Comparison of ENCODE assay signal across 8 mouse cellular contexts in the genomic region with DNA sequence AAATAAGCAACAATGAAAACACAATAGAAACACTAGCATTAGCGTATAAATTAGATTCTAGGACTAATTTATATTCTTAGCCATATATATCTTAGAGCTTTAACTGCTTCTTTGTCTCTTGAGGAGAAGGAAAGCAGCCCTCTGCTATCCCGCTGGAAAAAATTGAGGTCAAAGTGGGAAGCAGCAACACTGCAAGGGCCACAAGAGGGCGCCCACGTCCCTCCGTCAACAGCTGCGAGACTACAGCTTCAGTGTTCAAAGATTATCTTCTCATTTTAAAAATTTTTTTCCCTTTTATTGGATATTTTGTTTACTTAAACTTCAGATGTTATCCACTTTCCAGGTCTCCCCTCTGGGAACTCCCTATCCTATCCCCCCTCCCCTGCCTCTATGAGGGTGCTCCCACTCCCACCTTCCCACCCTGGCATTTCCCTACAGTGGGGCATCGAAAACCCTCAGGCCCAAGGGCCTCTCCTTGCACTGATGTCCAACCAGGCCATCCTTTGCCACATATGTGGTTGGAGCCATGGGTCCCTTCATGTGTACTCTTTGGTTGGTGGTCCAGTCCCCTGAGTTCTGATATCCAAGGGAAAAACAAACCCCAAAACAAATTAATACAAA. TPM values are rescaled to one million over a fixed set of nuclear protein-coding genes. Genes with fewer than 3 reads are reported as not detected.
A peak's percentile ranks its signal among the peaks of the same experiment; 100 is the strongest.
DNase-seq lines count a peak whose midpoint lies in the region; ATAC-seq and TF ChIP-seq lines count a peak whose summit lies in the region.

No protein-coding gene starts in this region.

- 14% methylated on average over 7 of the region's 7 CpGs for WGBS in intestine, postnatal 0 days
- WGBS in intestine, embryonic 16.5 days, result 14% methylated on average over 7 of the region's 7 CpGs
- whole genome bisulfite sequencing in forebrain, embryonic 12.5 days, result 14% methylated on average over 7 of the region's 7 CpGs
- WGBS in hindbrain, postnatal 0 days, result 13% methylated on average over 7 of the region's 7 CpGs
- WGBS in limb, embryonic 10.5 days, result 15% methylated on average over 7 of the region's 7 CpGs

- no peaks in the 10 kb centered on the region for H3K79me2 ChIP-seq in myocyte (ENCODE audit: control insufficient read depth, insufficient read depth)

- H3K9me3 ChIP-seq in intestine, postnatal 0 days (ENCODE audit: control insufficient read depth), result no peaks in the 10 kb centered on the region
- H3K9me3 ChIP-seq in intestine, embryonic 16.5 days (ENCODE audit: control insufficient read depth, low read length), result no peaks in the 10 kb centered on the region
- no peaks in the 10 kb centered on the region for H3K9me3 ChIP-seq in forebrain, embryonic 12.5 days
- no peaks in the 10 kb centered on the region for H3K9me3 ChIP-seq in hindbrain, postnatal 0 days (ENCODE audit: low read length)
- H3K9me3 ChIP-seq in limb, embryonic 10.5 days (replicated peaks), result no peaks in the 10 kb centered on the region

- H3K27ac ChIP-seq in intestine, postnatal 0 days (ENCODE audit: low read depth, low read length), result no peak overlapping the region
- H3K27ac ChIP-seq in intestine, embryonic 16.5 days (ENCODE audit: low read length), result no peak overlapping the region
- H3K27ac ChIP-seq in forebrain, embryonic 12.5 days, result no peak overlapping the region
- H3K27ac ChIP-seq in hindbrain, postnatal 0 days, result no peak overlapping the region
- no peak overlapping the region for H3K27ac ChIP-seq in limb, embryonic 10.5 days

- no peaks in the 10 kb centered on the region for H3K36me3 ChIP-seq in intestine, postnatal 0 days (ENCODE audit: control insufficient read depth, insufficient read depth)
- no peaks in the 10 kb centered on the region for H3K36me3 ChIP-seq in intestine, embryonic 16.5 days (ENCODE audit: control insufficient read depth, insufficient read depth, low read length)
- no peaks in the 10 kb centered on the region; the same call in 1 of the 2 replicates for H3K36me3 ChIP-seq in forebrain, embryonic 12.5 days (replicated peaks)
- no peaks in the 10 kb centered on the region; the same call in 1 of the 2 replicates for H3K36me3 ChIP-seq in hindbrain, postnatal 0 days (ENCODE audit: insufficient read depth, low read length)
- H3K36me3 ChIP-seq in limb, embryonic 10.5 days, result peaks cover 5% of the 10 kb centered on the region; the same call in 1 of the 2 replicates
- no peaks in the 10 kb centered on the region for H3K36me3 ChIP-seq in myocyte (ENCODE audit: control insufficient read depth, insufficient read depth)

- no peak for ATAC-seq in intestine, postnatal 0 days
- no peak for ATAC-seq in intestine, embryonic 16.5 days
- peak; percentile 64 for ATAC-seq in forebrain, embryonic 12.5 days (ENCODE audit: low FRiP score)
- ATAC-seq in hindbrain, postnatal 0 days, result peak; percentile 53; the same call in 1 of the 2 replicates

- no peaks in the 10 kb centered on the region for H3K4me1 ChIP-seq in intestine, postnatal 0 days (replicated peaks; ENCODE audit: control insufficient read depth, insufficient read depth, low read length)
- H3K4me1 ChIP-seq in intestine, embryonic 16.5 days (ENCODE audit: control insufficient read depth, insufficient read depth, low read length), result peaks cover 26% of the 10 kb centered on the region
- peaks cover 6% of the 10 kb centered on the region; the same call in 1 of the 2 replicates for H3K4me1 ChIP-seq in forebrain, embryonic 12.5 days
- H3K4me1 ChIP-seq in hindbrain, postnatal 0 days (ENCODE audit: insufficient read depth, low read length), result peaks cover 3% of the 10 kb centered on the region
- H3K4me1 ChIP-seq in limb, embryonic 10.5 days, result peaks cover 19% of the 10 kb centered on the region

- H3K4me2 ChIP-seq in intestine, postnatal 0 days (replicated peaks; ENCODE audit: low read depth), result no peak overlapping the region
- H3K4me2 ChIP-seq in intestine, embryonic 16.5 days (ENCODE audit: low read depth, low read length), result no peak overlapping the region
- H3K4me2 ChIP-seq in forebrain, embryonic 12.5 days, result no peak overlapping the region
- no peak overlapping the region for H3K4me2 ChIP-seq in hindbrain, postnatal 0 days (ENCODE audit: low read depth, low read length)
- H3K4me2 ChIP-seq in myocyte (ENCODE audit: low read depth), result no peak overlapping the region

- no peak overlapping the region for H3K9ac ChIP-seq in intestine, postnatal 0 days (ENCODE audit: low read depth, low read length)
- no peak overlapping the region for H3K9ac ChIP-seq in intestine, embryonic 16.5 days (ENCODE audit: low read depth, low read length)
- H3K9ac ChIP-seq in forebrain, embryonic 12.5 days, result no peak overlapping the region
- H3K9ac ChIP-seq in hindbrain, postnatal 0 days (replicated peaks; ENCODE audit: low read length), result no peak overlapping the region

- H3K4me3 ChIP-seq in intestine, postnatal 0 days (ENCODE audit: low read depth, low read length), result no peak overlapping the region
- no peak overlapping the region for H3K4me3 ChIP-seq in intestine, embryonic 16.5 days (ENCODE audit: low read length)
- no peak overlapping the region for H3K4me3 ChIP-seq in forebrain, embryonic 12.5 days (replicated peaks)
- H3K4me3 ChIP-seq in hindbrain, postnatal 0 days (ENCODE audit: low read length), result no peak overlapping the region
- no peak overlapping the region for H3K4me3 ChIP-seq in limb, embryonic 10.5 days
- H3K4me3 ChIP-seq in myocyte, result no peak overlapping the region

- no peaks in the 10 kb centered on the region for H3K27me3 ChIP-seq in intestine, postnatal 0 days (replicated peaks; ENCODE audit: control insufficient read depth, insufficient read depth, low read length)
- H3K27me3 ChIP-seq in intestine, embryonic 16.5 days (replicated peaks; ENCODE audit: control insufficient read depth, insufficient read depth, low read length), result no peaks in the 10 kb centered on the region
- no peaks in the 10 kb centered on the region for H3K27me3 ChIP-seq in forebrain, embryonic 12.5 days
- no peaks in the 10 kb centered on the region for H3K27me3 ChIP-seq in hindbrain, postnatal 0 days (ENCODE audit: insufficient read depth, low read length)
- H3K27me3 ChIP-seq in limb, embryonic 10.5 days (ENCODE audit: low read depth, poor library complexity, severe bottlenecking), result no peaks in the 10 kb centered on the region
- no peaks in the 10 kb centered on the region for H3K27me3 ChIP-seq in myocyte (ENCODE audit: control insufficient read depth, insufficient read depth, insufficient read length)

- H3ac ChIP-seq in myocyte (ENCODE audit: control insufficient read depth, insufficient read length), result no peak overlapping the region

- peak; percentile 63 for DNase-seq in c-Kit-positive CD71-negative TER-119-negative erythroid progenitor cells, embryonic 14.5 days (ENCODE audit: low read depth)
- DNase-seq in hindbrain, postnatal 0 days (ENCODE audit: low spot score), result peak; percentile 87
- peak; percentile 88 for DNase-seq in limb, embryonic 10.5 days (ENCODE audit: low spot score)
- DNase-seq in testis, postnatal 10 days (ENCODE audit: low spot score), result peak; percentile 94

- no peak for TF ChIP-seq POLR2A in myocyte (IDR thresholded peaks at IDR 0.05; ENCODE audit: insufficient read length, low read depth)

- TF ChIP-seq CTCF in intestine, postnatal 0 days (IDR thresholded peaks at IDR 0.05; ENCODE audit: low read depth), result peak; percentile 95
- TF ChIP-seq CTCF in hindbrain, postnatal 0 days (IDR thresholded peaks at IDR 0.05; ENCODE audit: low read depth), result peak; percentile 92

TF ChIP-seq in myocyte, 11 proteins besides CTCF, POLR2A, EP300 and RAD21:
- TF ChIP-seq MYOD1 (IDR thresholded peaks at IDR 0.05; ENCODE audit: control insufficient read depth in 1 of 3, insufficient read length in 2 of 3, low read depth in 2 of 3) (peak in 2 of 3 experiments; percentile 12 to 31), MYOG (IDR thresholded peaks at IDR 0.05; ENCODE audit: control insufficient read depth in 1 of 3, insufficient read depth in 1 of 3, insufficient read length in 2 of 3, low read depth in 2 of 3) (no peak)

RNA-seq across cellular contexts. Expression of gene Arfgap2, which starts 21.2 kb away (rescaled TPM):
- polyA plus RNA-seq in intestine, postnatal 0 days (2015; fragmentation: Nextera tagmentation; extraction: Ambion mirVana), result 37.6 and 39.0 TPM in 2 replicates
- 68.4 and 73.1 TPM in 2 replicates for polyA plus RNA-seq in intestine, embryonic 16.5 days (2015; fragmentation: Nextera tagmentation; extraction: Ambion mirVana)
- 93.2 and 97.1 TPM in 2 replicates for polyA plus RNA-seq in forebrain, embryonic 12.5 days (2016; fragmentation: Nextera tagmentation; extraction: Ambion mirVana)
- 41.8 and 54.4 TPM in 2 replicates for total RNA-seq in hindbrain, postnatal 0 days (2014; rRNA removed)
- 53.8 and 54.1 TPM in 2 replicates for polyA plus RNA-seq in hindbrain, postnatal 0 days (2015; fragmentation: Nextera tagmentation; extraction: Ambion mirVana)
- 101 and 113 TPM in 2 replicates for polyA plus RNA-seq in limb, embryonic 10.5 days (2016; fragmentation: Nextera tagmentation; extraction: Ambion mirVana)
- 60.4 TPM for polyA plus RNA-seq in myocyte (2012; fragmentation: generic; extraction: Trizol)

RNA-seq across cellular contexts. Expression of gene Pacsin3, which starts 30.2 kb away (rescaled TPM):
- 6.5 and 7.3 TPM in 2 replicates for polyA plus RNA-seq in intestine, postnatal 0 days (2015; fragmentation: Nextera tagmentation; extraction: Ambion mirVana)
- 17.0 and 21.0 TPM in 2 replicates for polyA plus RNA-seq in intestine, embryonic 16.5 days (2015; fragmentation: Nextera tagmentation; extraction: Ambion mirVana)
- polyA plus RNA-seq in forebrain, embryonic 12.5 days (2016; fragmentation: Nextera tagmentation; extraction: Ambion mirVana), result 28.1 and 29.1 TPM in 2 replicates
- 16.3 and 25.7 TPM in 2 replicates for total RNA-seq in hindbrain, postnatal 0 days (2014; rRNA removed)
- 26.0 and 26.1 TPM in 2 replicates for polyA plus RNA-seq in hindbrain, postnatal 0 days (2015; fragmentation: Nextera tagmentation; extraction: Ambion mirVana)
- polyA plus RNA-seq in limb, embryonic 10.5 days (2016; fragmentation: Nextera tagmentation; extraction: Ambion mirVana), result 23.6 and 37.0 TPM in 2 replicates
- polyA plus RNA-seq in myocyte (2012; fragmentation: generic; extraction: Trizol), result 141 TPM

RNA-seq across cellular contexts. Expression of gene Ddb2, which starts 49.2 kb away (rescaled TPM):
- 4.4 and 6.1 TPM in 2 replicates for polyA plus RNA-seq in intestine, postnatal 0 days (2015; fragmentation: Nextera tagmentation; extraction: Ambion mirVana)
- polyA plus RNA-seq in intestine, embryonic 16.5 days (2015; fragmentation: Nextera tagmentation; extraction: Ambion mirVana), result 14.4 and 15.2 TPM in 2 replicates
- 10.3 TPM in 2 replicates for polyA plus RNA-seq in forebrain, embryonic 12.5 days (2016; fragmentation: Nextera tagmentation; extraction: Ambion mirVana)
- total RNA-seq in hindbrain, postnatal 0 days (2014; rRNA removed), result 7.6 and 11.3 TPM in 2 replicates
- 11.5 and 12.9 TPM in 2 replicates for polyA plus RNA-seq in hindbrain, postnatal 0 days (2015; fragmentation: Nextera tagmentation; extraction: Ambion mirVana)
- polyA plus RNA-seq in limb, embryonic 10.5 days (2016; fragmentation: Nextera tagmentation; extraction: Ambion mirVana), result 10.4 and 12.7 TPM in 2 replicates
- polyA plus RNA-seq in myocyte (2012; fragmentation: generic; extraction: Trizol), result 2.0 TPM

Comparison
In these comparisons a context has a peak if more than half of its experiments do, and no peak if none do; other contexts are left out.
1. ATAC-seq: peak in forebrain, embryonic 12.5 days (single experiment) and hindbrain, postnatal 0 days (single experiment); none in intestine, postnatal 0 days (single experiment) and intestine, embryonic 16.5 days (single experiment).
2. Peak in every context shown above with its lines, with median percentiles within 50 percentile points of each other: DNase-seq.